Mouse (Mus musculus) limb, embryonic 14.5 days (tissue): Measurements from ENCODE around the gene Klhdc8b. TPM values are rescaled to one million over a fixed set of nuclear protein-coding genes. Genes with fewer than 3 reads are reported as not detected.

Experiments used
- ATAC-seq: fragments of 200-750 bp; cut with Nextera tagmentation; 2 replicates; pipeline ENCODE4 v1.8.0; 2017; ENCODE audit warnings: low read depth, moderate number of reproducible peaks, moderate TSS enrichment; ENCODE audit not compliant: low FRiP score
- DNase-seq: peaks from one replicate; pipeline ENCODE4 v3.0.0-alpha.2; 2015; ENCODE audit warnings: low spot score
- H3K27ac ChIP-seq: fragments of 300-500 bp; sonication (generic); replicated peaks from 2 replicates; pipeline ENCODE4 v1.5.1; 2014; ENCODE audit warnings: low read depth, mild to moderate bottlenecking, low read length, moderate library complexity, mixed read lengths
- H3K27me3 ChIP-seq: fragments of 300-500 bp; sonication (generic); 2 replicates; pipeline ENCODE4 v1.6.1; 2014; ENCODE audit warnings: low read length, mixed read lengths; ENCODE audit not compliant: control insufficient read depth, insufficient read depth
- H3K36me3 ChIP-seq: fragments of 300-500 bp; sonication (generic); 2 replicates; pipeline ENCODE4 v1.6.1; 2014; ENCODE audit warnings: mild to moderate bottlenecking, low read length, moderate library complexity, mixed read lengths; ENCODE audit not compliant: control insufficient read depth, insufficient read depth
- H3K4me1 ChIP-seq: fragments of 300-500 bp; sonication (generic); 2 replicates; pipeline ENCODE4 v1.6.1; 2014; ENCODE audit warnings: antibody characterized with exemption, low read length, mixed read lengths; ENCODE audit not compliant: control insufficient read depth, insufficient read depth
- H3K4me2 ChIP-seq: fragments of 300-500 bp; sonication (generic); replicated peaks from 2 replicates; pipeline ENCODE4 v1.6.1; 2014; ENCODE audit warnings: low read depth, mild to moderate bottlenecking, low read length, moderate library complexity; ENCODE audit not compliant: severe bottlenecking
- H3K4me3 ChIP-seq: fragments of 300-500 bp; sonication (generic); replicated peaks from 2 replicates; pipeline ENCODE4 v1.5.1; 2014; ENCODE audit warnings: low read length
- H3K9ac ChIP-seq: fragments of 300-500 bp; sonication (generic); 2 replicates; pipeline ENCODE4 v1.6.1; 2014; ENCODE audit warnings: mild to moderate bottlenecking, low read depth, low read length, moderate library complexity; ENCODE audit not compliant: severe bottlenecking
- H3K9me3 ChIP-seq: fragments of 300-500 bp; sonication (generic); 2 replicates; pipeline ENCODE4 v1.6.1; 2016; ENCODE audit warnings: low read length; ENCODE audit not compliant: control insufficient read depth
- POLR2A ChIP-seq: fragments of 200-500 bp; IDR thresholded peaks from 2 replicates; pipeline ENCODE4 v1.8.0; 2012; ENCODE audit warnings: inconsistent platforms, mild to moderate bottlenecking, moderate library complexity, borderline replicate concordance; ENCODE audit not compliant: insufficient read depth, insufficient read length; ENCODE audit errors: extremely low read depth
- WGBS: fragments of 180-500 bp; shearing (Covaris S2); extraction: QIAGEN DNeasy Blood & Tissue Kit; methylation state at CpG from one replicate; pipeline ENCODE4 v1.1.7; 2014; 5-methylcytosine and 5-hydroxymethylcytosine counted together
- polyA plus RNA-seq, 2 experiments: library from polyadenylated mRNA; depleted of rRNA in 1 of 2; stranded (reverse) in 1 of 2; unstranded in 1 of 2; fragments of >200 nt; fragmentation: Nextera tagmentation in 1 of 2; extraction: Ambion mirVana in 1 of 2; gene quantifications; 2 replicates each; pipeline versions ENCODE4 v1.2.1 to v1.2.3; 2012 to 2014

The Klhdc8b gene
- polyA plus RNA-seq, 2 experiments = 27.7 to 43.1 TPM

DNA sequence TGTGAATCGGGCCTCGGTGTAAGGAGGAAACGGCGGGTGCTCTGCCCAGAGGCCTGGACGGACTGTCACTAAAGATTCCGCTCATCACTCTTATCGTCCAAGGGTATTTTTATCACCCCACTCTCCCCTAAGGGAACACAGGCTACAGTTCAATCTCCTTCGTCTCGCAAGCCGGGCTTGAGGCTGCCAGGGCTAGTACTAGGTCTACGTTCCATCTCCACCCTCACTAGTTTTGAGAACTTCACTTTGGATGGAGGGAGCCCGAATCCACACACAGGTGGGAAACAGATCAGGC, 29.9 kb upstream of the Klhdc8b start:
- DNase-seq (no peak), ATAC-seq (no peak)
- no peaks in the 10 kb centered on the region for H3K9me3 ChIP-seq
- H3K9ac ChIP-seq = peak overlapping the region; percentile 94
- 6% methylated on average over 12 of the region's 12 CpGs for WGBS
- peaks cover 12% of the 10 kb centered on the region for H3K4me1 ChIP-seq
- H3K36me3 ChIP-seq = peaks cover 83% of the 10 kb centered on the region
- TF ChIP-seq POLR2A = no peak
- H3K4me3 ChIP-seq = peak overlapping the region; percentile 97
- peak overlapping the region; percentile 88 for H3K4me2 ChIP-seq
- H3K27ac ChIP-seq = peak overlapping the region; percentile 95
- H3K27me3 ChIP-seq = no peaks in the 10 kb centered on the region

DNA sequence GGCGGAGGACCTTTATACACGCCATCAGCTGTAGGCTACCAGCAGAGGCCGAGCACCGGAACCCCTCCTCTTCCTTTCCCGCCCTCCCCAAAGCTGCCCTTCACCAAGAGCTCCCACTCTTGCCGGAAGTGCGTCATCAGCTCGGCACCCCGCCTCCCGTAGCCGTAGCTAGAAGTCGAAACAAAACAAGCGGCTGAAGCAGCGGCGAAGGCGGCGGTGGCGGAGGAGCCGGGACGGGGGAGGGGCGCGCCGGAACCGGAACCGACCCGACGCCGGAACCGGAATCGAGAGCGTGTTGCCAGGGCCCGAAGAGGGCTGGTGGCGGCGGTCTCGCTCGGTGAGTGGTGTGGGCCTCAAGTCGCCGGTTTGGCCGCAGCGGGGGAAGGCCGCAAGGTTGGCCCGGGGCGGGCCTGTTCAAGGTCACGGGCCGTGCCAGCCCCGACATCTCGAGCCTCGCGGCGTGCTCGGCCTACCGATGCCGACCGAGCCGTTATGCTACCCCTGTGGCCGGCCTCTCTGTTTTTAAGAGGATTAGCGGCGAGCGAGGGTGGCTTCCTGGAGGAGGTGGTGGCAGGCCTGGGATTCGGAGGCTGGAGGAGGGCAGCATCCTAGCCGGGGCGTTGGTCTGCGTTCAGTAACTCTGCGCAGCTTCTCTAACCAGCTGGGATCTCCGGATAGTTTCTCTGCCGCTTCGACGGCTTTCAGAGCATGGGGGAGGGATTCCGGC, 29.3 kb upstream of the Klhdc8b start, which contains the start of gene Usp19:
TSS of gene Usp19 (plus strand) at position 44 of the 727 bp plus-strand sequence.
- no peaks in the 10 kb centered on the region for H3K27me3 ChIP-seq
- ATAC-seq = peak; percentile 97
- peaks cover 83% of the 10 kb centered on the region for H3K36me3 ChIP-seq
- peak within 1 kb of the TSS; percentile 88 for H3K4me2 ChIP-seq
- under 1% methylated on average over 59 of the region's 69 CpGs for WGBS
- H3K9me3 ChIP-seq = no peaks in the 10 kb centered on the region
- peak within 1 kb of the TSS; percentile 97 for H3K4me3 ChIP-seq
- TF ChIP-seq POLR2A = peak; percentile 30; the same call in 1 of the 2 replicates
- H3K9ac ChIP-seq = peak within 1 kb of the TSS; percentile 94
- peak; percentile 95 for DNase-seq
- peaks cover 12% of the 10 kb centered on the region for H3K4me1 ChIP-seq
- H3K27ac ChIP-seq = peak within 1 kb of the TSS; percentile 95

DNA sequence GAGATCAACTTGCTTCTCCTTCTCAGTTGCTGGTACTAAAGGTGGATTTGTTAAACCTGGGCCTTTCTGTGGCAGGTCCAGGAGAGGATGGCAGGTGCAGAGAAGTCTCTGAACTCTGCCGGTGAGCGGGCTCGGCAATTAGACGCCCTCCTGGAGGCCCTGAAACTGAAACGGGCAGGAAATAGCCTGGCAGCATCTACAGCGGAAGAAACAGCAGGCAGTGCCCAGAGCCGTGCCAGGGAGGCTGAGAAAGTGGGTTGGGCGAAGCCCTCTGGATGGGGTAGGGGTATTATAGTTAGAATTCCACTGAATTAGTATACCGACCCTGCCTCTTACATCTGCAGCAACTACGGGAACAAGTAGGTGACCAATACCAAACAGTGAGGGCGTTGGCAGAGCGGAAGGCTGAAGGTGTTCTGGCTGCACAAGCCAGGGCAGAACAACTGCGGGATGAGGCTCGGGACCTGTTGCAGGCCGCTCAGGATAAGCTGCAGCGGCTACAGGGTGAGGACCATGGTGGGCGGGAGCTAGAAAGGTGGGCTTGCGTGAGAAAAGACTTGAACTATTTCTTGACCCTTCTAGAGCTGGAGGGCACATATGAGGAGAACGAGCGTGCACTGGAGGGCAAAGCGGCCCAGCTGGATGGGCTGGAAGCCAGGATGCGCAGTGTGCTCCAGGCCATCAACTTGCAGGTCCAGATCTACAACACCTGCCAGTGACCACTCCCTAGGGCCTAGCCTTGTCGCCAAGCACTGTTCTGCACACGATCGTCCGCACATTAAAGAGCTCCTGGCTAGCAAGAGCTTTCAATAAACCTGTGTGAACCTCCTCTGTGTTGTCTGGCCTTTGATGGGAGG, 28.5 kb upstream of the Klhdc8b start:
- Histone ChIP-seq H3K4me3 (peak overlapping the region; percentile 97), H3K4me1 (peaks cover 12% of the 10 kb centered on the region), H3K9me3 (no peaks in the 10 kb centered on the region), H3K4me2 (peak overlapping the region; percentile 88), H3K9ac (peak overlapping the region; percentile 94), H3K27me3 (no peaks in the 10 kb centered on the region), H3K27ac (peak overlapping the region; percentile 95), H3K36me3 (peaks cover 84% of the 10 kb centered on the region)
- no peak for TF ChIP-seq POLR2A
- WGBS = 59% methylated on average over 26 of the region's 26 CpGs
- ATAC-seq (peak; percentile 2; the same call in 1 of the 2 replicates), DNase-seq (no peak)

DNA sequence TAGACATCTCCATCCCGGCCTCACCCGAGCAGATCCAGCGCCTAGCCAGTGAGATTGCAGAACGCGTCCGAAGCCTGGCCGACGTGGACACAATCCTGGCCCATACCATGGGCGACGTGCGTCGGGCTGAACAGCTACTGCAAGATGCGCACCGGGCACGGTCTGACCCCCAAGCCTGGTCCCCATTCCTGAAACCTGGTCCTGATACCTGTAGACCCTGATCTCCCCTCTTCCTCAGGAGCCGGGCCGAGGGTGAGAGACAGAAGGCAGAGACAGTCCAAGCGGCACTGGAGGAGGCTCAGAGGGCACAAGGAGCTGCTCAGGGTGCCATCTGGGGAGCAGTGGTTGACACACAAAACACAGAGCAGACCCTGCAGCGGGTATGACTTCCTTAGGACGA, 27.8 kb upstream of the Klhdc8b start:
- ATAC-seq (no peak), DNase-seq (no peak)
- Histone ChIP-seq H3K9ac (no peak overlapping the region), H3K4me1 (peaks cover 12% of the 10 kb centered on the region), H3K36me3 (peaks cover 83% of the 10 kb centered on the region), H3K4me3 (no peak overlapping the region), H3K27me3 (no peaks in the 10 kb centered on the region), H3K4me2 (no peak overlapping the region), H3K27ac (no peak overlapping the region), H3K9me3 (no peaks in the 10 kb centered on the region)
- TF ChIP-seq POLR2A = no peak
- 96% methylated on average over 20 of the region's 20 CpGs for WGBS

DNA sequence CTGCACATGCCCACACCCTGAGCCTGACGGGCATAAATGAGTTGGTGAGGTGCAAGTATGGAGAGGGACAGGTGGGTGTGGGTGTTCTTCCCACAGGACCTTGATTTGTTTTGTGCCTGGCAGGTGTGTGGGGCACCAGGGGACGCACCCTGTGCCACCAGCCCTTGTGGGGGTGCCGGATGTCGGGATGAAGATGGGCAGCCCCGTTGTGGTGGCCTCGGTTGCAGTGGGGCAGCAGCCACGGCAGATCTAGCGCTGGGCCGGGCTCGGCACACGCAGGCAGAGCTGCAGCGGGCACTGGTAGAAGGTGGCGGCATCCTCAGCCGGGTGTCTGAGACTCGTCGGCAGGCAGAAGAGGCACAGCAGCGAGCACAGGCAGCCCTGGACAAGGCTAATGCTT, 27.0 kb upstream of the Klhdc8b start:
- Histone ChIP-seq H3K4me3 (no peak overlapping the region), H3K9me3 (no peaks in the 10 kb centered on the region), H3K27me3 (no peaks in the 10 kb centered on the region), H3K9ac (no peak overlapping the region), H3K4me1 (peaks cover 12% of the 10 kb centered on the region), H3K27ac (no peak overlapping the region), H3K36me3 (peaks cover 83% of the 10 kb centered on the region), H3K4me2 (no peak overlapping the region)
- TF ChIP-seq POLR2A = no peak
- 96% methylated on average over 17 of the region's 17 CpGs for WGBS
- ATAC-seq (no peak), DNase-seq (no peak)
